Mouse (Mus musculus) frontal cortex, adult (tissue): Measurements from ENCODE around the gene Xxylt1.

ENCODE experiments used
- ATAC-seq: cut with Nextera tagmentation; 2 replicates; pipeline ENCODE4 v1.9.2; 2017; ENCODE audit warnings: mild to moderate bottlenecking, moderate library complexity, mixed read lengths; ENCODE audit not compliant: low TSS enrichment

The Xxylt1 gene

GRCm38 (mm10) chr16:30956141-30956540 lies 125.1 kb downstream of the Xxylt1 start:
- ATAC-seq: no peak

GRCm38 (mm10) chr16:30948636-30949035 lies 132.6 kb downstream of the Xxylt1 start:
- ATAC-seq: peak; percentile 90

GRCm38 (mm10) chr16:30948216-30948615 lies 133.0 kb downstream of the Xxylt1 start:
- peak; percentile 87 for ATAC-seq

- ATAC-seq: no peak
These were observed 136.3 kb downstream of the Xxylt1 start for GRCm38 (mm10) chr16:30944886-30945285.

GRCm38 (mm10) chr16:30943919-30944318 lies 137.3 kb downstream of the Xxylt1 start:
- ATAC-seq: no peak

GRCm38 (mm10) chr16:30940699-30941098 lies 140.5 kb downstream of the Xxylt1 start:
- no peak for ATAC-seq

- no peak for ATAC-seq
These were observed 141.3 kb downstream of the Xxylt1 start for GRCm38 (mm10) chr16:30939903-30940302.

GRCm38 (mm10) chr16:30939210-30939609 lies 142.0 kb downstream of the Xxylt1 start:
- no peak for ATAC-seq

GRCm38 (mm10) chr16:30938664-30939063 lies 142.6 kb downstream of the Xxylt1 start:
- ATAC-seq: no peak

- ATAC-seq: no peak
These were observed 143.6 kb downstream of the Xxylt1 start for GRCm38 (mm10) chr16:30937665-30938064.

- ATAC-seq: no peak
These were observed 144.8 kb downstream of the Xxylt1 start for GRCm38 (mm10) chr16:30936471-30936870.

- ATAC-seq: no peak
These were observed 145.2 kb downstream of the Xxylt1 start for GRCm38 (mm10) chr16:30936012-30936461.

- ATAC-seq: peak; percentile 54
These were observed 146.1 kb downstream of the Xxylt1 start for GRCm38 (mm10) chr16:30934967-30935690.

- ATAC-seq: 0 out of 2 replicates have a peak, but pooled peaks have one; percentile 9
These were observed 146.9 kb downstream of the Xxylt1 start for GRCm38 (mm10) chr16:30934205-30934780.

- ATAC-seq: no peak
These were observed 147.9 kb downstream of the Xxylt1 start for GRCm38 (mm10) chr16:30933366-30933765.

GRCm38 (mm10) chr16:30932791-30933190 lies 148.4 kb downstream of the Xxylt1 start:
- no peak for ATAC-seq

GRCm38 (mm10) chr16:30932196-30932595 lies 149.0 kb downstream of the Xxylt1 start:
- peak; percentile 56 for ATAC-seq

GRCm38 (mm10) chr16:30929165-30929564 lies 152.1 kb downstream of the Xxylt1 start:
- peak; percentile 85 for ATAC-seq

GRCm38 (mm10) chr16:30928076-30928750 lies 153.0 kb downstream of the Xxylt1 start:
- ATAC-seq: no peak

GRCm38 (mm10) chr16:30925496-30925895 lies 155.7 kb downstream of the Xxylt1 start:
- no peak for ATAC-seq

- ATAC-seq: no peak
These were observed 157.3 kb downstream of the Xxylt1 start for GRCm38 (mm10) chr16:30923899-30924298.

GRCm38 (mm10) chr16:30922548-30922947 lies 158.7 kb downstream of the Xxylt1 start:
- no peak for ATAC-seq

- no peak for ATAC-seq
These were observed 162.4 kb downstream of the Xxylt1 start for GRCm38 (mm10) chr16:30918866-30919265.
